Mouse (Mus musculus) cerebellum, adult 8-10 months (tissue): Measurements from ENCODE around the gene Fbxl2.

ENCODE experiments used
- DNase-seq: peaks from one replicate; pipeline ENCODE4 v3.0.0; 2022

Fbxl2 gene

DNA sequence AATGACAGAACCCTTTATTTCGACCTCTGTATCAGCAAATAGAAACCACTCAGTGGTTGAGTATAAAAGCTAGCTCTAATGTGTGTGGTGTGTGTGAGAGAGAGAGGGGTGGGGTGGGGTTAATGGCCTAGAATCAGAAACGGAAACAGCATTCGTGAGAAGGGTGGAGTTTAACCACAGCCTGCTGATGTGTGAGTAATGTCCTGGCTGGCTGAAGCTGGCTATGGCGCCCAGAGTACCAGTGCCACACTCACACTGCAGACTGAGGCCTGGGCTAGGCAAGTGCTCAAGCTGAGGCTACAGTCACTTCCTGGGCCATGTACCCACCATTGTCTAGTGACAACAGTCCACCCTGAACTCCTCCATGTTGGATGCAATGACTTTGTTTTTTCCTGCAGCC, 29.6 kb downstream of the Fbxl2 start:
- DNase-seq, result no peak

GRCm38 (mm10) chr9:114015724-114016123, 30.3 kb downstream of the Fbxl2 start:
- DNase-seq, result no peak

DNA sequence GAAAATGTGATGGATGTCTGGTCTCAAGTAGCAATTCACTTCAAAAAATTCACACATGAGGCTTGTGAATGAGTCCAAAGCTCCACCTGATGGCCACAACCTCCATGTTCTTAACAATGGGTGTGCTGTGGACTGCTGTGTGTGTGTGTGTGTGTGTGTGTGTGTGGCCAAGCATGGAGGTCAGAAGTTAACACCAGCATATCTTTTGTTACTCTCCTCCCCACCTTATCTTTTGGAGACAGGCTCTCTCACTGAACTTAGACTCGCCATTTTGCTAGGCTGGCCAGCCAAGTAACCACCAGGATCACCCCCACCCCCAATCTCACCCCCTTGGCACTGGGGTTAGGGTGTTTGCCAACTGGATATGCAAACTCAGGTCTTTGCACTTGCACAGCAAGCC, 32.0 kb downstream of the Fbxl2 start:
- no peak for DNase-seq

DNA sequence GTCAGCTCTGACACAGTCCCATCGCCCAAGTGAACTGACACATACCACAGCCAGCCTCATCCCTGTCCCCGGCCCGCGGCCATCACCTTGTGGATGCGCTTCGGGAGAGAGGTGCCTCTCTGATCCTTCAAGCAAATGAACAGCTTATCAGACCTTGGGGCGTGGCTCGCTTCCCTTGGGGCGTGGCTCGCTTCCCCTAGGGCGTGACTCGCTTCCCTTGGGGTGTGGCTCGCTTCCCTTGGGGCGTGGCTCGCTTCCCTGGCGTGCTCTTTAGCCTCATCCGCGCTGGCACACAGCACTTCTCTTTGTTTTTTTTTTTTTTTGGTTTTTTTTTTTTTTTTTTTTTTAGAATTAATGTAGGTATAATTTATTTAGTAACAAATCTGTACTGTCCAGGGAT, 34.8 kb downstream of the Fbxl2 start:
- DNase-seq, result no peak

GRCm38 (mm10) chr9:114009526-114009925, 36.5 kb downstream of the Fbxl2 start:
- no peak for DNase-seq

- no peak for DNase-seq
Observed at GRCm38 (mm10) chr9:114007850-114008350, 38.1 kb downstream of the Fbxl2 start.

GRCm38 (mm10) chr9:114006801-114007200, 39.2 kb downstream of the Fbxl2 start:
- no peak for DNase-seq

- DNase-seq, result no peak
Observed at GRCm38 (mm10) chr9:113998311-113998710, 47.7 kb downstream of the Fbxl2 start.

DNA sequence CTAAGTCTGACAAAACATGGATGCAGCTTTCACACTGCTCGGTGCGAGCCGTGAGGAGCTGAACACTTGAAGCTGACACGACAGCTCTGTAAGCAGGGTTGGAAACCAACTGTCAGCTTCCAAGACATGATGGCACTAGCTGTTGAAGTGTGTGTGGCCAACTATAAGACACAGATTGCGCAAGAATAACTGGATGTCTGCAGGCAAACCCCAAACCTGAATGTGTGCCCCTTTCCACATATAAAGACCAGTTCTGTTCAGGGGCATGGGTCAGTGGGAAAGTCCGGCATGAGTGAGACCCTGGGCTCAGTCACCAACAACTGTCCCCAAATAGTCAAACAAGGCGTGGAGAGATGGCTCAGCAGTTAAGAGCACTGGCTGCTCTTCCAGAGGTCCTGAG, 53.2 kb downstream of the Fbxl2 start:
- no peak for DNase-seq

DNA sequence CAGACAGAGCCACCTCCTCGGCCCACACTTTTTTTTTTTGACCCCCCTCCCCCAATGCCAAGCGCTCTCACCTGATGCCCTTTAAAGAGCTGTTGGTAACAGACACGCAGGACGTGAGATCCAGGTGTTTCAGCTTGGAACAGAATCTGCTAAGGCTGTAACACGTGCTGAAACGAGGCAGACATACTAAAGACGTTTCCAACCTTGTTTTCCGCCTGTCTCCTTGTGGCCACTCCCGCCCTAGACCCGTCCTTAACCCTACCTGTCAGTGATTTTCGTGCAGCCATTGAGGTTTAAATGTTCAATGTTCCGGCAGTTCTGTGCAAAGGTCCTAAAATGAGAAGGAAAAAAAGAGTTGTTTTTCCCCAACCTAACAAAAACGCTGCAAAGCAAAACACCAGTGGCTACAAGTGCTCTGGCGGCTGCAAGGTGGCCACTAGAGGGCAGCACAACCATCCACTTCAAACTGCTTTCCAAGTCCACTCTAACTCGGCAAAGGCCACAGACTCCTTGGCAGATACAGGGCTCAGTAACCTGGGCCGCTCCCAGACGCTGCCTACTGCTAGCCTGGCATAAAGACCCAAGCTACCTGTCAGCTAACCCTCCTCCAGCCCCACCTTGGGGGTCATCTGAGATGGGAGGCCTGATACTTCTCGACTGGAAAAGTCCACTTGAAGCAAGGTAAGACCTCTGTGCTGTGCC, 55.3 kb downstream of the Fbxl2 start:
- DNase-seq, result peak; percentile 81

- no peak for DNase-seq
Observed at GRCm38 (mm10) chr9:113984946-113985620, 60.9 kb downstream of the Fbxl2 start.

GRCm38 (mm10) chr9:113982883-113983670, 62.9 kb downstream of the Fbxl2 start:
- DNase-seq, result no peak

DNA sequence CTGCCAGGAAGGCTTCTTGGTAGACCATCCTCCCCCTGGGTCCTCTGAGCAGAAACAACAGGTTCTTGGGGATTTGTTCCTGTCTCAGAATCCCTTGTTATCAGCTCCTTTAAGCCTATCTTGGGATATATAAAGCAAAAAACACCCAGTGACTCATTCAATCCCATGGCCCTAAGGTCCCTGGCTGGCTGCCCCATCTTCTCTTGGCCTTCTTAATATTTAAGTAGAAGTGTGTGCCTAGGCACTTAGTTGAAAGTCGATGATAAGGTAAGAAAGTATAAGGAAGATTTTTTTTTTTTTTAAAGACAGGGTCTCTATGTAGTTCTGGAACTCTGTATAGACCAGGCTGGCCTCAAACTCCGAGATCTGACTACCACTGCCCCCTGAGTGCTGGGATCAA, 63.5 kb downstream of the Fbxl2 start:
- DNase-seq, result no peak

GRCm38 (mm10) chr9:113981099-113981880, 64.7 kb downstream of the Fbxl2 start:
- peak; percentile 19 for DNase-seq

DNA sequence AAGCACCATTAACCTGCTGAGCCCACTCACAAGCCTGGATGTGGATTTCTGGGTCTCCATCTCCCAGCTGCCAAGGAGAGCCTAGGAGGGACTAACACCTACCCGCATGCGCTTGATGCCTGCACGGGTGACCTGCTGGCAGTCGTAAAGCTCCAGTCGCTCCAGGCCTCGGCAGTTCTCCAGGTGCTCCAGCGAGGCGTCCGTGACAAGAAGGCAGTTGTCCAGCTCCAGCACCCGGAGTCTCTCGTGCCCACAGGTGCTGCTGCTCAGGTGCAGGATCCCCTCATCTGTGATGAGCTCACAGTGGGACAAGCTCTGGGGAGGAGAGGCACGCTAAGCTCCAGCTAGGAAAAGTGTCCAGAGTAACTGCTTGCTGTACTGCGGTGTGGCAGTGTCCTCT, 66.6 kb downstream of the Fbxl2 start:
- peak; percentile 29 for DNase-seq

DNA sequence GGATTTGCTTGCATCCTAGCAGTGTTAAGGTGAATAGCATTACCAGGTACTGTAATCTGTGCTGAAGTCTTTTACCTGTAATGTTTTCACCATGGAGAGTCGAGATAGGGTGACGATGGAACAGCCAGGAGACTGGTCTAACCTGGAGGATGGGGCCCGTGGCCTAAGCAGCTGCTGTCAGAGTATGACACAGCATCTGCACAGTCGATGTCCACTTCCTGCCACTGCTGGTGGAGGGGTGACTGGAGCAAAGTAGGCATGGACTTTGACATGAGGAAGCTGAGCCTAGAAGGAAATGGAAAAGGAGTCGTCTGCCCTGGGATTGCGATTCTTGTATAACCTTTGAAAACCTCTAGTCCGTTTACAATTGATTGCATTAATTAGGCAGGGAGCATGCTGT, 67.3 kb downstream of the Fbxl2 start:
- no peak for DNase-seq

DNA sequence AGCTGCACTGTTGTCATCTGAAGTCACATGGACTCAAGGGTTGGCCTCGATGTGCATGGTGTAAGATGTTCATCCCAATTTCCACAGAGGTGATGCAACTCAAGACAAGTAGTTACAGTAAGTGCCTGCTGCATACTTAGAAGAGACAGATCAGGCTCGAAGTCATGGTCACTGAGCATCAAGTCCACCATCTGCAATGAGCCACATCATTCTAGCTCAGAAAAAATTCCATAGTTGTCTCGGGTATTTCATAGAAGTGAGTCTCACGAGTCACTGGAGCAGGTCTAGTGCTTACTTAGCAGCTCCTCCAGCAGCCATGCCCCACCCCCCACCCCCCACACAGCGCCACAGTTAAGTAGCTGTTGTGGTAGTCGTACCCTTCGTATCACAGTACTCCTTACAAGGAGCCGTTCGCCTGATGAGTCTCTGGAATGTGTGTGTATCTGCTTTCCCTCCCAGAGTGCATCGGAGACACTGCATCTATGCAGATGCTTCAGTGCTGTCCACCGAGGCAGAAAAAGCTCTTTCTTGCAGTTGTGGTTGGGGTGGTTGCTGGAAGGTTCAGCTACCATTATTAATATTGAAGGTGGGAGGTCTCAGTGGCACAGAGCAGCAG, 68.7 kb downstream of the Fbxl2 start:
- DNase-seq, result no peak

- DNase-seq, result no peak
Observed at GRCm38 (mm10) chr9:113976264-113976663, 69.7 kb downstream of the Fbxl2 start.

DNA sequence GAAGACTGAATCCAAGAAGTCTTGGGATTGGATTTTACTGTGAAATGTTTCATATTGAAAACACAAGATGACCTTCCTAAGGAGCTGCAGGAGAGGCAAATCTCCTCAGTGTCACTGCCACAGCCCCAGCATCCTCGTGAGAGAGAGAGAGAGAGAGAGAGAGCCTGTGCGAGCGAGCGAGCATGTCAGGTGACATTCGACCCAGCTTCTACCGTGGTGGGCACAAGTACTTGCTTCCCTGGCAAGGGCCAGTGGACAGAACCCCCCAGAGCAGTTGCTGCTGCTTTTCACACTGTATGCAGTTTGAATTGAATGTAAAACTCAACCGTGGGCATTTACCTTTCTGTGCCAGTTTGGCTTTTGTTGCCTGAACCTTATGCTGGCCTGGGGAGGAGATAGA, 70.5 kb downstream of the Fbxl2 start:
- DNase-seq, result no peak

DNA sequence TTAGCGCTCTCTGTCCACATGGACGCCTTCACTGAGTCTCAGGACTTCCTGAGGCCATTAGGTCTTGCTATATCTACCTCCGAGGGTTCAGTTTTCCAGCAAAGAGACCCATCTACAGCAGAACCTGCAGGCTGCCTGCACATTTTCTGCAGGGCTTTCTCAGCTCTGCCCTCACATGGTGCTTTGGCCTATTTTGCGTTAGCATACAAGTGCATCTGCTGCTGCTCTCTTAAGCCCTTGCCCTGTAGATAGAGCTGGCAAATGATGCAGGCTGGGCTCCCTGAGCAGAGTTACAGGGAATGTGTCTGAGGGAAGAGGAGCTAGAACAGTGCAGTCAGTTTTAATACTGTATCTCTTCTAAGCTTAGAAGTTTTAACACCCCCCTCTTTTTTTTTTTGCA, 71.0 kb downstream of the Fbxl2 start:
- DNase-seq, result no peak

GRCm38 (mm10) chr9:113973857-113974256, 72.1 kb downstream of the Fbxl2 start:
- no peak for DNase-seq

DNA sequence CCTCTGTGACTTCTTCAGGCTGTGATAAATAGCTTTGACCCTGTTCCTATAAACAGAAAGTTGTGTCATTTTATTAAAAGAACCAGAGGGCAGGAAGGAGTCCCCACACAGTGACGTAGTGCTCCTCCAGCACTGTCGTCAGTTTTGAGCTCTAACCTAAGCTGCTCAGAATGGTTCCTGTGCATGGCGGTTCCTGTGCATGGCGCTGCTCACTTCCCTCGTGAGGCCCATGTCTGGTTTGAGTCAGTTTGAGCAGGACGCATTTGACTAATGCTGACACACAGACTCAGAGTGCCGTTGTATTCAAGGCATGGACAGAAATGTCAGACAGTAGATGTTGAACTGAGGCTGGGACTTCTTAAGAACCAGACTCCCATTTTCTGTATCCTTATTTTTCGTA, 74.4 kb downstream of the Fbxl2 start:
- DNase-seq, result no peak

GRCm38 (mm10) chr9:113970041-113970440, 76.0 kb downstream of the Fbxl2 start:
- DNase-seq, result no peak
